Mouse (Mus musculus): ENCODE results near the gene Prkg1. TPM values are rescaled to one million over a fixed set of nuclear protein-coding genes. Genes with fewer than 3 reads are reported as not detected.

The Prkg1 gene
- total RNA-seq, 4 experiments from 2014 or later: 8.4 to 12.1 (median 11.5) TPM

DNA sequence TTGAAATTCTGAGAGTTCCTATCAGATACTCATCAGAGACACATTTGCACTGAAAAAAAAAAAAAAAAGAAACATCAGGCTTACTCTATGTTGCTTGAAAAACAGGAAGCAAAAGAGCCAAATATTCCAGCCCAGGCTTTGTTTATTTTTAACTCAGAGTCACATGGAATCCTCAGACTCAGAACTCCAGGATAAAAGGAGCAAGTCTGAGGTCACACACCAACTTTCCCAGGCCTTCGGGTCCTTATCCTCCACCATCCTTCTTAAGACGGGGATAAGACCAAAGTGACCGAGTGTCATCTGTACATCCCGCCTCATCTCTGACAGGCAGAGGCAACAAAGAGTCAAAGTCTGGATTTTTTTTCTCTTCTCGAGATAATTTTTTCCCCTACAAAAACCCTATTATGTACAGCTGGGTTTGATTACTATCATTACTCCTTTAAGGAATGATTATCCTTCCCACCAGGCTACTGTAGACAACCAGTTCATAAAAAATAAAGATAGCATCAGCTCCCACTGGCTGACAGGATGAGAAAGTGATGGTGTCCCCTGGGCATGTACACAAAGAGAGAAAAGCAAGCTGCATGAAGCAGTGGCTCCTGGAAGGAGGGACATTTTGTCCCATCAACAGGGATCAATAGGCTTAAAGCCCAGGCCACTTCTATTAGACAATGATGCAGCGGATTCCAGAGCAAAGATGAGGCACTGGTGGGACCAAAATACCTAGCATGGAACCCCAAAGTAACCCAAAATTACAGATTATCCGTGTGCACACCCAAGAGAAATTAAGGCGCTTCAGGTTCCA, 21.4 kb downstream of the Prkg1 start:
- no peak for DNase-seq

DNA sequence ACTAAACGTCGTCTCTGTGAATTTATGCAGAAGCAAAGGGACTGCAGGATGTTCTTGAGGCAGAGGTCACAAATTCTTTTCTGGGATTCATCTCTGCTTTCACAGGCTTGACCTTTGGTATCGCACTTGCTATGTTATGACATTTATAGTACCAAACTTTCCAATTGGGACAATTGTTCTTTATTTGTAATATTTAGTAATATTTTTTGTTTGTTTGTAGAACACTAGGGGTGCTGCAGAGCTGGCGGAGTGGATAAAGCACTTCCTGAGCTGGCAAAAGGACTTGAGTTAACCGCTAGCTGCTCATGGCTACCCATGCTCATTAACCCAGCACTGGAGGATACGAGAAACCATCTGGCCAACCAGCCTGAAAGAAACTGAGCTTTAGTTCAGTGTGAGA, 49.9 kb downstream of the Prkg1 start:
- no peak for DNase-seq

DNA sequence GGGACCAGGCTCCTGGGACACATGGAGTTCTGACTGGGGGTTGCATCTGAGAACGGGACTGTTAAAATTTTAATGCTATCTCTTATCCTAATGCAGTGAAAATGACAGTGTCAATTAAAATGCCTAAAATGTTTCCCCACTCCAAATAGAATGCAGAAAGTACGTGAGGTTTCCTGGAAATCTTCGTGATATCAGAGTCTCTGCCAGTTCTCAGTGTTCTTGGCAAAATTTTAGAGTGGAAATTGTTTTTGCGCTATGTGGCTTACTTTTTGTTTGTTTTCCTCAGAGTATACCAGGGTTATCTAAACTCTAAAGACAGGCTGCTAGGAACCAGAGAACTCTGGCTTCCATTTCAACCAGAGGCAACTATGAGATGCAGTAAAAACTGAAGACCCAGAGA, 50.4 kb downstream of the Prkg1 start:
- no peak for DNase-seq

DNA sequence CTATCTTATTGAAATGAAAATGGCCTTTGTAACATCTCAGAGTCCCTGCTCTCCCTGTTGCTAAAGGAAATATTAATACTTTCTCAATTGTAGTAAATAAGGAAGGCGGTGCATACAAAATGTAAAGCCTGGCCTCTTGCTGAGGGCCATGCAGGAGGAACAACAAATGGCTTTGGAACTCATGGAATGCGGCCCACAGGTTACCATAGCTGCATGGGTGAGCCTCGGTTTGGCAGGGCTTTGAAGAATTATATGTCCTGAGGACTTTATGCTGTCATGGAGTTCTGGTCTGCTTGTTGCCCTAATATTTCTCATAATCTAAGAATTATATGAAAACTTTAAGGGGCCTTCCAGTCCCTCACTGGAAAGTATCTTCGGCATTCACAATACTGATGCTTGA, 51.5 kb downstream of the Prkg1 start:
- no peak for DNase-seq

DNA sequence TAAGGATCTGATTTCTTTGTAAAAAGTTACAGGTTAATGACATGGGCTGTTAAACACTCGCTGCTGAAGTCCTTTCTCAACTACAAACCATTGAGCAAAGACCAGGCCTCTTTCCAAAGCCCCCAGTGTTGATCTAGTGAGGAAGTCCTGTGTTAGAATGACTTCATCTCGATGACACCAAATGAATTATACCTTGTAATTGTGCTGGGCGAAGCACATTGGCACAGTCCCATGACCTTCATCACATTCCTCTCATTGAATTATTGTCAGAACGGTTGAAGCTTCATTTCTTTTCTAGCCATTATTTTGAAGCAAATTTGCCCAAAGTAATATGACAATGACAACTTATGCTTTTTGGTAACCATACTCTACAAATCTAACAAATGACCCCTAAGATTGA, 54.5 kb downstream of the Prkg1 start:
- peak; percentile 65 for DNase-seq

DNA sequence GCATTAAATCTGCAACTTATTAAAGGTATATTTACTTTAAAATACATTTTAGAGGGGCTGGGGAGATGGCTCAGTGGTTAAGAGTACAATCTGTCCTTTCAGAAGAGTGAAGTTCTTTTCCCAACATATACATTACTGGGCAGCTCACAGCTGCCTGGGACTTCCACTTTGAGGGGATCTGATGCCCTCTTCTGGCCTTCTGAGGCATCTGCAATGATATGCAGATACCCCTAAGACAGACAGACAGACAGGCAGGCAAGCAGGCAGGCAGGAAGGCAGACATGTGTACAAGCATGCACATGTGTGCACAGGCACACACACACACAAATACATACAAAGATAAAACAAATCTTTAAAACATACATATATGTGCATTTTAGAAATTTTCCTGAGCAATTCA, 60.8 kb downstream of the Prkg1 start:
- no peak for DNase-seq

DNA sequence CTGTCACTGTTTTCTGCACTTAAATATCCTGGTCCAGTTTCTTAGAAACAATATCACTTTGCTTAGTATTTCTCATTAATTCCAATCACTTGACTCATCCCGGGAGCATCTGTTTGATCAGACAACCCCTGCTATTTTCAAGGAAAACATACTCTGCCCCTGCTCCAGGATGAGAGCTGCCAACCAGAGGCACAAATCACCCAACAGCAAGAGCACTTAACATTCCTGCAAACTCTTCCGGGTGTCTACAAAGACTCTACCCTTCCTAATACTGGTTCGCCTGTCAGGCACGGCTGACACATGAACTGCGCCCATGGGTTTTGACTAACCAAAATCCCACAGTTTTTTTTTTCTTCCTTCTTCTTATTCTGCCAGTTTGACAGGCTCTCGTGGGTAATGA, 65.9 kb downstream of the Prkg1 start:
- peak; percentile 33 for DNase-seq

DNA sequence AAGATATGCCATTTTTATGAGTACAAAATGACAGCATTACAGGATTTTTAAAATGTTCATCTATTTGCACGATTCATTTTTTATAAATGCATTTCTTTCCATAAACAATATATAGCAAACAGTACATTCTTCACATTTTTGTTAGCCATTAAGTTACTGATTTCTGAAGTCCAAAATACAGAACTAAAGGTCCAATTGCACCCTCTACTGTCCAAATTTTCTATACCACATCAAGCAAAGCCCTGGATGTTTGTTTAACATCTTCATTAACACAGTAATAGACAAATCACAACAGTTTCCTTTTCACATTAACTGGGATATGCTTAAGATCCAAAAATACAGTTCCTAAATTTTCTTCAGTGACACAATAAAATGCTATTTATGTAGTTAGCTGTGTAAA, 84.0 kb downstream of the Prkg1 start:
- no peak for DNase-seq

DNA sequence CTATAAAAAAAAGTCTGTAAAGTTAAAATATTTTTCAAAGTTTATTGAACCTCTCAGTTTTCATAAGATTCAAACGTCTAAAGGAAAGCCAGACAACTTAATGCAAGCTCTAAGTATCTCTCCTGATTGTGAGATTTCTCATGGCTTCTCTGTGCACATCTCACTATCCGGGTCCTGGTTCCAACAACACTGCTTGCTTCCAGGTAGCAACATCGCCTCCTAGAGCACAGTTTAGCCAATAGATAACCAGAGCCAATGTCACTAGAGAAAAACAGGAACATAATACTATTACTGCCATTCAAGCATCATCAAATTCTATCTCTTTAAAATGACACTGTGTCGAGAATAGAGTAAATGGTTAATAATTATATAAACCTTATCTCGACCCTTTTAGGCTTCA, 86.5 kb downstream of the Prkg1 start:
- DNase-seq: no peak

DNA sequence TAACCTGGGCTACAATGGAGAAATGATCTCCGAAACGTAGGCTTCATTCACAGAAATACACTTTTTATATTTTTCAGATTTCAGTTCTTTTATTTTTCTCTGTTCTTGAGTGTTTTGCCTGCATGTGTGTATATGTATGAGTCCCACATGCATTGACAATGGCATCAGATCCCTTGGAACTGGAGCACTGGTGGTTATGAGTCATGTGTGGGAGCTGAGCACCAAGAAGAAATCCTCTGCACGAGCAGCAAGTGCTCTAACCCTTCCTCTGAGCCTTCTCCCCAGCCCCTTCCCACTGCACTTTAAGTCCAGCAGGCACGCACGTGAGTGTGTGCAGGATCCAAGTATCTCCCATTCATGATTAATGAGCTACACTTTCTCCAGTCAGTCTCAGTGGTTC, 93.1 kb downstream of the Prkg1 start:
- DNase-seq: no peak

DNA sequence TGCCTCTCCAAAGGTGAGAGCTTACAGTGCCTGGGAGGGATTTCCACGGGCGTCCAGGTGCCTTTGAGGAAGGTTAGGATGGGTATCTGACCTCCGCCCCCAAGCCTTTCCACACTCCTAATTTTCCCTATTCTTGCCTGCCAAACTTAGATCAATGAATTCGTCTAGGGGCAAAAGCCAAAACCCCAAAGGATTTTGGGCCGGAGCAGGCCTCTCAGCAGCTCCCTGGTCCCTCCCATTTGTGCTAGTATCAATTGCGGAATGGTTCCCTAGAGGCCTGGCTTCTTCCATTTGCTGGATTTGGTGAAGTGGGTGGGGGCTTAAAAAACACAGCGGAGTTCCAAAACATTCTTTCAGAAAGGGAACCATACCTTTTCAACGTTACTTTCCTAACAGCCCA, 99.8 kb downstream of the Prkg1 start:
- DNase-seq: no peak

DNA sequence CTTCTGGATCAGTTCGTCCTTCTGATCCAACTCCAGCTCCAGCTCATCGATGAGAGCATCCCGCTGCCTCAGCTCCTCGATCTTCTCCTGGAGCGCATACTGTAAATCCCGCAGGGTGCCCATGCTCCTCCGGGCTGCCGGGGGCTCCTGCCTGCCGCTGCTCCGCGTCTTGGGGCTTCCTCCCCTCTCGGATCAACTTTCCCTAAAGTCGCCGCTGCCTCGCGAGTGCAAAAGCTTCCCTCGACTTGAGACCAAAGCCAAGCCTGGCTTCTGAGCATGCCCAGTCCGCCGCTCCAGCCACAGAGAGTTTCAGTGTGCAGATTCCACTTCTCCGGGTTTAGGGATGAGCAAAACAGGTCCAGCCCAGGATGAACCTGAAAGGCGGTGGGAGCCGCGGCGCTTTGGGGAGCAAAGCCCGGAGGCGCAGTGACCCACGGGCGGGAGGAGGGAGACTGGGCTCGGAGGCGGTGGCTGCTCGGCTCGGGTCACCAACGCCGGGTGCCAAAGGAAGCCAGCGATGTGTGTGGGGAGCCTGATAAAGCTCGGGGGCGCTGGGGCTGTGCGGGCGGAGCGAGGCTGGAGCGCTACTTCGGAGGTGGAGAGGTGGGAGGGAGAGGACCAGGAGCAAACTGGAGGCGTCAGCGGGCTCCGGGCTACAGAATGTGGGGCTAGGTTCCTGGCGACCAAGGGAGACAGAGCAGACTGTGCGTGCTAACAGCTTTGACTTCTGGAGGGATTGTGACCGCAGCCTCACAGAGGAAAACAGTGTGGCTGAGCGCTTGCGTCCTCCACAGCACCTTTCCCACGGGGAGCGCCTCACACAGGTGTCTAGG, 100.5 kb downstream of the Prkg1 start:
- peak; percentile 24 for DNase-seq

DNA sequence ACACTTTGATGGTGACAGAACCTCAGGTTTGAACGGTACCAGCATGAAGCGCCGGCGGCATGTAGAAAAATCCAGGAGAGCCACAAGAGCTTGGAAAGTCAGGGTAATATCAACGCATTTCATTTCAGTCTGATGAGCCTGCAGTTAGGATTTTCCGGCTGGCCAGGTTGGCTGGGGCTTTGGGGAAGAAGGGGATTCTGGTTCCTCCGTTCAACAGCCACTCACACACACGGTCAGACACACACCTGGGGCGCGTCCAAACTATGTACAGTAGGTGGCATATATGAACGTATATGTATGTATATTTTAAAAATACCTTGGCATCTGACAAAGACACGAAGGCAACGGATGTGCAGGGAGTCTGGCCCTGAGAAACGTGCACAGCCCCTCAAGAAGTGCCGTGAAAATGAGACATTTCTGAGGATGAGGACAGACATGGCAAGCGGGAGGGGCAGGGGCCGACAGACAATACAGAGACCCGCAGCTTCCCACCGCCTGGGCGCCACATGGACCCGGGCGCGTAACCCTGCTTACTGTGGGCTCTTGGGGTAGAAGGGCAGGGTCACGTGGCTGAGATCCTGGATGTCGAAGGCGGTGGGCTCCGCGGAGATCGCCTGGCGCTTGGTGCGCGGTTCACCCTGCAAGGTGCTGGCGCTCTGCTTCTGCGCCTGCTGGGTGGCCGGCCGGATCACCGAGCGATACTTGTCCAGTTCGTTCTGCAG, 101.2 kb downstream of the Prkg1 start:
- DNase-seq: no peak

DNA sequence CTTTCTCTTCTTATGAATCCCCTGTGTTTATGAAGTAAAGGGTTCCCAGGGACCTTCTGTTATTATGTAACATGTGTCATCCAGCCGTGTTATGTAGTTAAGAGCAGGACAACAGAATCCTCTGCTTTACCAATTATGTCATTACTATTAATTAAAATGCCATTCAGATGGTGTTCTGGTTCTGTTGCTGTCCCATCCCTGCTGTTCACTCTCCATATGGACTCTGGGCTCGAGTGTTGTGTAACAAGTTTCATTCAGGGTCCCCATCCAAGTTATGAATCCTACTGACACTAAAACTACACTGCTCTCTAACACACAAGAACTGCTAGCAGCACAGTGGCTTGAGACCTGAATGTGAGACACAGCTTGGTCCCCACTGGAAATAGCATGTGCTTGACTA, 102.0 kb downstream of the Prkg1 start:
- no peak for DNase-seq

DNA sequence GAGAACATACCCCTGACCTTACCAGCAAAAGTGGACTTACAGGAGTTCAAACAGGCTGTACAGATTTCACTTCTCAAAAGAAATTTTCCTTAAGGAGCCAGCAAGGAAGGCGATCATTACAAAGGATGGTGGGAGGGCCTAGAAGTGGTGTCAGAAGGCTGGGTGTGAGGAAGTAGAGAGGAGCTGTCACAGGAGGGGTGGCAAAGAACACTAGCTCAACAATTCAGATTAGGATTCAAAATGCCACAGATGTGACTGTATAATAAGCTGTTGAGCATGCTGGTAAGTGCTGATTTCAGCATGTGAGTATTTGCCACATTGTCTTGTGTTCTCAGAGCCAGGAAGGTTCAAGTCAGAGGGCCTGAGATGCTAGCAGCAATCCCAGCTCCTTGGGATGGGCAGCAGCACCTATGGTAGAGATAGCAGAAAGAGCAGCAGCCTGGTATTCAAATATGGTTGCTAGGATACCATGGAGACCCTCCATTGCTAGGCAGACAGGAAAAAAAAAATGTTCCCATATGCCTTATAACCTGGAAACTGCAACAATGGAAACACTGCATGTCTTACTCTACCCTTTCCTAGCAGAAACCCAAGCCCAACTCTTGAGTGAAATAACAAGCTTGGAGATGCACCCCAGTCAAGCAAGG, 106.0 kb downstream of the Prkg1 start:
- no peak for DNase-seq

DNA sequence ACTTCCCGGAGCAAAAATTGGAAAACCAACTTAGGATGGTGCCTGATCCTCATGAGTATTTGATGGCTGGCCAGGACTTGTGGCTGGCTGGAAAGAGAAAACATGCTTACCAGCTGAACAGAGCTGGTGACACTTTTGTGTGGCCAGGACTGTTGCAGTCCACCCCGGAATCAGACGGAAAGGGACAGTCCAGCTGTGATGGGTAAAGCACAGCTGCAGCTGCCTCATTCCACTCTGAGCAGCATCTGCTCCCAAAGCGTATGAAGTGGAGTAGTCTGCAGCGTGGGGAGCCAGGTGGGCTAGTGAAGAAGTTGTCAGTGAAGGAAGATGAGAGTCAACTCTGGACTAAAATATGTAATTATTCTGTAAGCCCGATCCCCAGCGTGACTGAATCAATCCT, 108.6 kb downstream of the Prkg1 start:
- no peak for DNase-seq

DNA sequence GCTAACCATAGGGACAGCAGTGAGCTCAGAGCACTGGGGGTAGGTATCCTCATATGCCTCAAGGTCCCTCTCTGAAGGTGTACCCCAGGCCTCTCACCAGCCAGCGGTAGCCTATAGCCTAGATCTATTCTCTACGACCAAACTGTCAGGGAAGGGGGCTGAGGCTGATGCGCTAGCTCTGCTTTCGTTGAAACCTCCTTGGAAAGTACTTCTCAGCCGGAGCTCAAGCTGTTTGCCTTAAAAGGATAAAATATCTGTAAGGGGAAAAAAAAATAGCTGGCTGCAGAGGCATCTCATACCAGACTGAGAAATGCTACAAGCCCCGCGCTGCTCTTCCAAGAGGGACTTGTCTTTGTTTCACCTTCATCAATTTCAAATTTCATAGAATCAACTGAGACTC, 109.0 kb downstream of the Prkg1 start:
- DNase-seq: no peak

DNA sequence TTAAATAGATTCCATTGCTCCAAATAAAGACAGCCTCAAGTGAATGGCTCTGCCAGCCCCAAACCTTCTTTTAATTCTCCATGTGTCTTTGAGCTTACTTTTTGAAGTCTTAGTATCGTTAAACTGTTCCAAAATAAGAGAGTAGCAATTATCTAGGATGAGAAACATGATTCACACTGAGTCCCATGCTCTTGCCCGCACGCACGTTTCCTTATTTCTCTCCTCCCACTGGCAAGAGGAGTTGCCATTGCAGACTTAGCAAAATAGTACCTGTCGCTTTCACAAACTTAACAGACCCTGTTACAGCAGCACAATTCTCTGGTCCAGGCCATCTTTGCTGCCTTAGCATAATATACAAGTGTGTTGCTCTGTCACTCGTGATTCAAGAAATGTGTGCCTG, 110.8 kb downstream of the Prkg1 start:
- no peak for DNase-seq

DNA sequence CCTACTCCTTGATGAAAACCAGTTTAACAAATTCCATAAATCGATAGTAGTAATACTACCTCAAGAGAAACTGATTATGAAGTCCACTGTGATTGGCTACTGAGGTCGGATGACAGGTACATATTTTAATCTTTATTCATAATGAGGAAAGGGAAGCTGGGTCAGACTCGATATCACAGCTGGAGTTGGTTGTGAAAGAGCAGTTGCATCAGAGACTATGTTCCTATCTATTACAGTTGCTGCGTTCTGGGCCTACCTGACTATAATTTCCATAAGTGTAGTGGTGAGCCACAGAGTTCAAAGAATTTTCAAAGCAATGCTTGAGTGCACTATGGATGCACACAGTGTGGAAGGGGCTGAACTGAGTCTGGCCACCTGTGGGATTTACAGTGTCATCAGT, 114.4 kb downstream of the Prkg1 start:
- DNase-seq: no peak

DNA sequence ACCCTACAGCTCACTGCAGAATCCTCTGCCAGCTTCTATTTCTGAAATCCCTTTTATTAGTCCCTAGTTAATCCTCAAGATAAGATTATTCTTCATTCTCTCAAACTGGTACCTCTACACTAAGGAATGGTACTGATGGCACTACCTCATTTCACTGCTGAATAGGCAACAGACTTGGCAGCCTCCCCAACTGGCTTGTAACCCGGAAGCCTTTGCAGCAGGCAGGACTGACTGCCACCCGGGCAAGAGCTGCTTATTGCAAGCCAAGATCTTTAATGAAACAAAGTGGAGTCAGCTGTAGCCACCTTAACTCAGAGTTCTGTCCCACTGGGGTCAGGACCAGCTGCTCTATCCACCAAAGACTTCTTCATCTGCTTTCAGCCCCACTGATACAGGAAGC, 117.3 kb downstream of the Prkg1 start:
- DNase-seq: no peak

DNA sequence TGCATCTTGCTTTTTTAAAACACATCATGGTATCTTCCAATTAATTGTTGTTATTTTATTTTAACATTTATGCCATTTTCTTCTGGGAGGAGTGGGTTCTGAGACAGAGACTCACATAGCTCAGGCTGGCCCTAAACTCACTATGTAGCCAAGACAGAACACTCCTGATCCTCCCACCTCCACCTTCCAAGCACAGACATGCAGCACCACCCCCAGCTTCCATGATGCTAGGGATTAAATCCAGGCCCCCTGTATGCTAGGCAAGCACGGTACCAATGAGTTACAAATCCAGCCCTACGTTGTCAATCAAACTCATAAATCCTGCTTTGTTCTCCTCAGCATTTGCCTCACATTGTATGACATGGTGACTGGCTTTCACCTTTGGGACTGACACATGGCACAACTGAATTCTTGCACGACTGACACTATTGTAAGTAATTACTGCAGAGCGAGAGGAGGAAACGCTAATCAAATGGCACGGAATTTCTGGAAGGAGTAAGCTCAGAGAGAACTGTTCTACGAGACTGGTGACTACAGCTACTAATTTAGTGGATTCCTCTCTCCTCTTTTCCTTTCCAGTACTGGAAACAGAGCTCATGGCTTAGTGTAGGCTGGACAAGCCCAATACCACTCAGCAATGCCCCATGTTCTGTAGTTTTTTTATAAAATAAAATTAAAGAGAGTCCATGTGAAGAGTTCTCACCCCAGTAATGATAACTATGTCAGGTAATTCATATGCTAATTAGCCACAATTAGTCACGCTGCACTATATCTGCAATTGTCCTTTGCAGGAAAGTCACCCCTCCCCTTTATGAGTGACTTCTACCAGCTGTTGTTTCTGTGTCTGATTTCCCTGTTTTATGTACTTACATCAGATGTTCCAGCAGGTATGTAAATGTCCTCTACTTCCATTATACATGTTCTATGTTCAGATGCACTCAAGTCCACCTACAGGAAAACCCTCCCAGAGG, 133.6 kb downstream of the Prkg1 start:
- no peak for DNase-seq

DNA sequence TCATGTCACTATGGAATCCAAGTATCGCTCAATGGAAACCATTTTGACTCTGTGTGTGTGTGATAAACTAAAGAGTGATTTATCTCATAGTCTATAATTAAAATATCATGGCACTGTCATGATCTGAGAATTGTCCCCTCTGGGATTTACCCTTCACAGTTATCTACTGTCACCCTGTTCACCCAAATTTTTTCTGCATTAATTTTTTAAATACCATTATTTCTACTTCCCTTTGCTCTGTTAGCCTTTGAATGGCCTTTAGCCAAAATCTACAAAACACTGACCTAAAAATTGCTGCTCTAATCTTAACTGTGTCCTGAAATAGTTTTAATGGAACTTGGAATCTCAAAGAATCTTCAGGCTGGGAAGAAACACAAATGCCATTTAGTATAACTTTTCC, 143.1 kb downstream of the Prkg1 start:
- DNase-seq: no peak
